Mouse (Mus musculus) ZHBTc4 (cell line): ENCODE measurements around the gene Vti1a.

Source experiments
- DNase-seq: peaks from one replicate; pipeline ENCODE4 v3.0.0-alpha.2; 2011; ENCODE audit warnings: low read depth, low spot score

The Vti1a gene

DNA sequence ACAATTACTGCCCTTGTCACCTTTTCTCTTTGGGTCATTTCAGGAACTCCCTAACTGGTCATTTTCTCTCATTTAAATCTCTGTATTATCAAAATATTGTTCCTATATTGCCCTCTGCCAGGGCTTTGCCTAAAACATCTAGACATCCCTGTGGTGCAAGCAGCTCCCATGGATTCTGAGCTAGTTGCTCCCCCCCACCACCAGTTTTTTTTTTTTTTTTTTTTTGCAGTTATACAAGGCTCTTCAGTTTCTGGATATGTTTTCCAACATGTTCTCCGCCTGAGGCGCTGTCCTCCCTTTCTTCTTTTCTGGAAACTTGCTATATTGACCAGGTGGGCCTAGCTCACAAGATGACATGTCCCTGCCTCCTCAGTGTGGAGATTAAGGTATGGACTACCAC lies 2.4 kb upstream of the Vti1a start:
- DNase-seq, result no peak

DNA sequence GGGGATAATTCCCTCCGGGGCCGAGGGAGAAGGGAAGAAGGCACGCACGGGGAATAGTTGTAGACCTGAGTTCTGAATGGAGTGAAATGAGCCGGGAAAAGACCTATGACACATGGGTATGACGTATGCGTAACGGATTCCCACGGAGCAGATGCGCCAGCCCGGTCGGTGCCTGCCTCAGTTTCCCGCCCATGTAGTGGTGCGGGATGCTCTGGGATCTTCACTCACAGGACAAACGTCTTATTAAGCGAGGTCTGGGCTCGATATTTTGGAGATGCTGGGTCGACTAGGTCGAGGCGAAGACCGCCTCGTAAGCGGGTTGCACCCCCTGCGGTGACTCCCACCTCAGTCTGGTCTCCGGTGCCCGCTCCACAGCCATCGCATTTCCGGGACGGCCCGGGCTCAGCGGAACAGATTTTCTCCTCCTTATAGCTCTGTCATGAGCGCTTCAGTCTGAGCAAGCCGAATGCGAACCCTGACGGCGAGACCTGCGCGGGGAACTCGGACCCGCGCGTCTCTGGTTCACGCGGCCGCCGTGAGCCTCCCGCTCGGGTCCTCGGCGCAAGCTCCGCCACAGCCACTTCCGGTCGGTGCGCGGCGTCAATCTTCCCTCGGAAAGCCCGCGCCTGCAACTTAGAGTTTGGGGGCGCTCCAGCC lies 515 bp upstream of the Vti1a start, which contains the start of gene Zdhhc6:
Gene Zdhhc6, minus strand, starts transcription at position 581 of the 657 bp plus-strand sequence.
- DNase-seq, result peak; percentile 80

DNA sequence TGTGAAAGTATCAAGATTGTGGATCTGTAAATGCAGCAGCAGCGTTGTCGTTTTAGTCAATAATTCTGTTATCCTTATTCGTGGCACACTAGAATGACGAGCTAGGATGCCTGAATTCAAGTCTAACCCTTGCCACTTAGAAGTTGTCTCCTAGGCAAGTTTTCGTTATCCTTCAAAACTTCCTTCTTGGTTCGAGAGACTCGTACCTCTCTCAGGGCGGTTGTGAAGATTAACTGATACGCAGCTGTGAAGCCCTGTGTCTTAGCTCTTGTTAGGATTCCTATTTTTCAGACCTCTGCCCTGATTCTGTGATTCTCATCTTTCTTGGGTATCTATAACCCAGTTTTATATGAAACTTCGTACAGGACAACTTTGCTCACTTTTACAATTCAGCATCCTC lies 806 bp downstream of the Vti1a start:
- DNase-seq, result no peak

DNA sequence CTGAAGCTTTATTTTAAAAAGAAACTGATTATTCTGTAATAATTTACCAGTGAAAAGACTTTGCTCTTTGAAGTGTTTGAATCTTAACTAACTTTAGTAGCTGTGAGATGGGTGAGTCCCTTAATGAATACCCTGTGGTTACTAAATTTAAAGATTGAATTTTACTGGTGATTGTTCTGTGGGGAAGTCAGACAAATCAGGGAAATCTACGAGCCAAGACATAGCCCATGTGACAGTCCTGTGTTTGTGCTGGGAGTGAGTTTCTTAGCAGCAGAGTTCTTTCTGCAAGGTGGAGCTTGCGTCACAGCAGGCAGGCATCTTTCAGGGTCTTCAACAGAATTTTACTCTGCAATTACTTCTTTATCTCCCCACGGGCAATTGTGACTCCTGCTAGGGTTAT lies 2.9 kb downstream of the Vti1a start:
- DNase-seq, result no peak

DNA sequence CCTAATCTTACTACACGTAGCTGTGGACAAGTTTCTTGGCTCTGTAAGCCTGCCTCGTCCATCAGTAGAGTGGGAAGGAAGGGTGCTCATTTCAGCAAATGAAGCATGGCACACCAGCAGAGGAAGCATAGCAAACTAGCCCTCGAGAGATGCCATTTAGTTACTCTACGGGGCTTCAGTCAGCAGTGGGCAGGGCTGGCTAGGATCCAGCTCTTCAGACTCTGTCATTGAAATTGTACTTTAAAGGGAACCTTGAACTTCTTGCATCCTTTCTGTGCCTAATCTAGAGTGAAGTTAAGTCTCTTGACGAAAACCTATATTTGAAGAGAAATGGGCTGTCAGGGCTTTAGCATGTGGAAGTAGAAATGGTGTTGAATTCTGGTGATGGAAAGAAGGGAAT lies 3.4 kb downstream of the Vti1a start:
- DNase-seq, result no peak

DNA sequence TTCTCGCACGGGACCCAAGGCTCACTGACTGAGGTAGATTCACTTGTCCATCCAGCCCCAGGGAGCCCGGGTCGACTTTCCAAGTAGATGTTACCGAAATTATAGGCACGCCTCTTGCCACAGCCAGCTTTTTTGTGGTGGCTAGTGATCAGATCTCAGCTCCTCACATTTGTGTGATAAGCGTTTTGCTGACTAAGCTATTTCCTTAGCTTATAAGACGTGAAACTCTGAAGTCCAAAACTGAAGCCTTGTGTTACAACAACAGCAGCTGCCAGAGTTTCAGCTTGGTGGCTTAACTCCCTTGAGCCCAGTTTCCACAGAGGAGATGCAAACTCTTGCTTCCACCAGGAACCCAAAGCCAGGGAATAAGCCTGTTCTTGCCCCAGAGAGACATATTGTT lies 6.5 kb downstream of the Vti1a start:
- DNase-seq, result no peak

DNA sequence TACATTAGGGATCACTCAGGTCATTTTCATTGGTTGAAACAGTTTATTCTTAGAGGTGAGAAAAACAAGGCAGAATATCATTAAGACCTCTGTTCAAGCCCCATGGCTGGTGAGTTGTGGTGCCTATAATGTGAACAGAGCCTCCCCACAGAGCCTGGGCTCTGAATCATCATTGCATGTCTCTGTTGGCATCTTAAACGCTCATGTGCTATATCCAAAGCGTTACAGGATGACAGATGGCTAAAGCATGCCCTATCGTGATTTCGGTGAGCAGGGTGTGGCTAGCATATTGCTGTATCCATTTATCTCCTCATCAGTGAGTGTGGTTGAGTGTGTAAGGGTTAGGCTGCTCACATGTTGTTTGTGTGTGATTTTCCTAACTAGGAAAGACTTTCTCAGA lies 11.4 kb downstream of the Vti1a start:
- DNase-seq, result no peak

DNA sequence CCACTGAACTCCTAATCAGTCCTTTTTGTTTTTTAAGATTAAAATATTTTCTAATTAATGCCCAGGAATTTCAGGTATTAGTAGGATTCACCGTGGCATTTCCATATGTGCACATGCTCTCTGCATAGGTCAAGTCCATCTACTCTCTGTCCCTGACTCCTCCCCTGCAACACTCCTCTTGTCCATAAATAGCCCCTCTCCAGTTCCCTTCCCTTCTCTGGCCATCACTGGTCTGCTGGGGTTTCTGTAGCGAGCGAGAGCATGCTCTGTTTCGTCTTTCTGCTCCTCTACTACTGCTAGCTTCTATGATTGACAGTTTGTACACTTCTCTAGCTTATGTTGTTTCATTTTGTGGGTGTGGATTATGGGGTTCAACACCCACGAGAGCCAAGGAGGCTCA lies 15.7 kb downstream of the Vti1a start:
- DNase-seq, result no peak

DNA sequence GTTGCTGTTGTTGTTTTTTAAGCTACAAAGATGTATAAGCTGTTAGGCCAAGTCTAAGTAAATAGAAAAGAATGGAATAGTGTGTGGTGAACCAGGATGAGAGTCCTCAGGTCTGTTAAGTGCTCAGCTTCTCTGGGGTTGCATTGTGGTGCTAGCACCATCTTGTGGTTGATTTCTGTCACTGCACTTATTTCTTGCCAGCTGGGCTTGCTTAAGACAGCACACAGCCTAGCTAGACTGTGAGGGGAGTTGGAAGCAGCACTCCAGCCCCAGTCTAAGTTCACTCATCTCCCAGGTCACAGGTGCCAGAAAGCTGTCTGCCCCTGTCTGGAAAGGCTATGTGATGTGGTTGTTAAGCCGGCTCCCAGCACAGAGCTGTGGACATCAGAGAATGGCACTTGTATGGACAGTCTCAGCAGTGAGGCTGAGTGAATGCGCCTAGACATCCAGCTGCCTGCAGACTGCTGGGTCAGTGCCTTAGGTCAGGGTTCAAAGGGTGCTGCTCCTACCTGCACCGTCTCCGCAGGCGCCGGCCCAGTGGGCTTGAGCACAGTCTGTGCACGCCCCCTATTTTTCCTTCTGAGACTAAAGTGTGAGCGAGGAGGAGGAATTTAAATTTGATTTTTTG lies 16.7 kb downstream of the Vti1a start:
- DNase-seq, result peak; percentile 84

DNA sequence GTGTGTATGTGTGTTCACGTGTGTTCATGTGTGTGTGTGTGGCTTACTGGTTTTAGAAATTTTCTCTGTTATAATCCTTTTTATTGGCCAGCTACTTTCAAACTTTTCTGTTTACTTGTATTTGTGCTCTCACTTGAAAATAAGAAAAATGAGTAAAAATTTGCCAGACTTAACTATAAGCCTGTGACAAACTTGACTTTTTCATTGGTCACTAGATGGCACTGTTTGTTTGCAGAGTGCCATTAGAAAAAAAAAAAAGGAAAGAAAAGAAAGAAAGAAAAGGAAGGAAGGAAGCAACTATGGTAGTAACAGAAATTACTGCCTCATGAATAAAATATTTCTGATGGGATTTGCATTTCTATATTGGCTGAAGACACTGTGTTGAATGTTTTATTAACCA lies 19.8 kb downstream of the Vti1a start:
- no peak for DNase-seq

DNA sequence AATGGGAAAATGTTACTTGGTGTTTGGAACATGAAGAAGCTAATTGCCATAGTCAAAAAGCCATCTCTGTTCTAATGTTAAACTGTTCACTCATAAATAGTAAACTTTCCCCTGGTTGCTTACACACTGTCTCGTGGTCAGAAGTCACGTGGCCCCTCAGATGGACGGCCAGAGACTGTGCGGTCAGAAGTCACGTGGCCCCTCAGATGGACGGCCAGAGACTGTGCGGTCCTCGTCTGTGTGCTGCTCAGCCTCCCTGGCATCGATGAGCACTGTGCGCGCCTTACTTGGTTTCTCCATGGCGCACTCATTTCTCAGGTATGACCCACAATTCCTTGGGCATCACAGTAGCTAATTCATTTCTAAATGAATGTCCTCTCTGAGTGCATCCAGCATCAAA lies 20.3 kb downstream of the Vti1a start:
- no peak for DNase-seq

DNA sequence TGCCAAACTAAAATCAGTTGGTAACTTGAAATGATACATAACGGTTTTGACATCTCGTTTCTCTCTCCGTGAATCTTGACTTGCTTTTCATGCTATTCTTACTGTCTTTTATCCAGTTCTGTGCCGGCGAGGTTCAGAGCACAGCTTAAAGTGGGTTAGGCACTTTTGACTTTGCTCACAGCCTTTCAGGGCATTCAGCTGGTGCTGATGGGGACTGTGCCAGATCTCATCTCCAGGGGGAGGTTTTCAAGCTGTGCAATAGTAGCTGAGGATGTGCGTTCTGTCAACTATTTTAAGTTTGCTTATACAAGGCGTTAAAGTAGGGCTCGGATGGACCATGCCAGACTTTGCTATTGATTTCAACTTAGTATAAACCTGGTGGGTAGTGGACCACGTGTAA lies 21.0 kb downstream of the Vti1a start:
- no peak for DNase-seq

DNA sequence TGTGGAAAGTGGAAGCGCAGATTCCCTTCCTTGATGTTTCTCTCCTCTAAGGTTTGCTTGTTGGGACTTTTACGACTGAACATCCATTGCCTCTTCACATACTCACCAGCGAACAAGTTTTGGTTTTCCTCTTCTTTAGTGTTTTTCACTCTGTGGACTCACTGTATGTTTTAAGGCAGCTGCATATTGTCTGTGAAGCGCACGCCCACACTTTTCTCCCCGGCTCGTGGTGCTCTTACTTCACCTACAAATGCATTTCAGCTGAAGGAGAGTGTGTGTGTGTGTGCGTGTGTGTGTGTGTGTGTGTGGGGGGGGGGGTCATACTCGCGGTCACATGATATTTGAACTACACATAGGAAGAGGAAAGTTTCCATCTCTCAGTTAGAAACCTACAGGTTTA lies 21.6 kb downstream of the Vti1a start:
- DNase-seq, result no peak

DNA sequence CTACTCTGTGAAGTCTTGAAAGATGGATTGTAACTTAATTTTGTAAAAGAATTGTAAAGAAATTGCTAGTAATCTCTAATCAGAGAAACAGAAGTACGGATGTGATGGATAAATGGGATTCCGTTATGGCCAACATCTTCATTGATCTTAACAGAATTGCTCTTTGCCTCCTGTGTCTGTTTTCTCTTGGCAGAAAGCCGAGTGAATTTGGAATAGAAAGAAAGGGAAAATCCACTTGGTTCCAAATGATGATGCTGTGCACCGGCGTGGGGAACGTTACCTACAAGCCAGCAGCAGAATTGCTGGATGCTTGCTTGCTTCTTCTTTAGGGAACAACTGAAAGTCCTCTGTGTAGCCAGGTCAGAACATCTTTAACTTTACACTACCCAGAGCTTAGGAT lies 24.4 kb downstream of the Vti1a start:
- DNase-seq, result no peak

DNA sequence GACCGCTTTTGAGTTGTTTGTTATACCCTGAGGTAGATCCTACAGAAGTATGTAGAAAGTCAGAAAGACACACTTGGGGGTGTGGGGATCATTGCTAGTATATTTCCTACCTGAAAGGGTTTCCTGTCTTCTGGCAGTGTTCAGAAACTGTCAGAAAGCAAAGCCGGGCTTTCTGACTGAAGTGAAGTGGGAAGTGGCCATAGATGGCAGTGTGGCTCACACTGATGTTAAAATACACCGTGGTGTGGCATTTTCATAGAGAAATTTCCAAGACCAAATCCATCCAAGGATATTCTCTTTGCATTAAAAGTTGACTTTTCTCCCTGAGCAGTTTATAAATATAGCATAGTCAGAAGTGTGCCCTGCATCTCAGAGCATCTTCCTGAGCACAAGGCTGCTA lies 25.3 kb downstream of the Vti1a start:
- DNase-seq, result no peak

DNA sequence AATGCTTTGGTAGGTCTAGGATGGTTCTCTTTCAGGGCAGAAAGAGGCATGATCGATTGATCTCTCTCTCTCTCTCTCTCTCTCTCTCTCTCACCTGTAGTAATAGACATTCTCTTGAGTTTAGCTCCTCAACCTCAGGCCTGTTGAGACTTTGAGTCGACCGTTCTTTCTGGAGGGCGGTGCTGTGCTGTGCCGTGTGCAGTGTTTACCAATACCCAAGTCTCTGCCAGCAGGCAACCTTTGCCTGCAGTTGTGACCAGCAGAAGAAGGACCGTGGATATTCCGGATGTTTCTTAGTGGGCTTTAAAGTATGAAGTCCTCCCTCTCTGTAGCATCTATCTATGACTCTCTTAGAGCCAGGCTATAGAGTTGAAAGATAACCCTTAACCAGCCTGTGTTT lies 26.3 kb downstream of the Vti1a start:
- DNase-seq, result no peak

DNA sequence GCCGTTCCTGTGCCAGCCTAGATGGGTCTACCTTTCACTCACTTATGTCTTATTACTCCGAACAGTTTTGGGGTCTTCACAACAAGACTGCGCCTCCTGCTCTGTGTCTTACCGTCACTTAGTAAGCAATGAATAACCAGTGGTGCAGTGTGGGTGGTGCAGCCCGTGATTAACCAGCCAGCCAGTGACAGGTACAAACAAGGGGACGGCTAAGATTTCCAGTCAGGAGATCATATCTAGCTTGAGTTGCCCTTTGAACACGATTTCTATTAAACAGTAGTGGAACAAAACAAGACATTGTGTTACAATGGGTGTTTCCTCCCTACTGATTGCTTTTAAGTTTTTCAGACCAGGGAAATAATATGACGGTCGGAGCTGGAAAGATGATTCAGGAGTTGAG lies 27.2 kb downstream of the Vti1a start:
- DNase-seq, result no peak

DNA sequence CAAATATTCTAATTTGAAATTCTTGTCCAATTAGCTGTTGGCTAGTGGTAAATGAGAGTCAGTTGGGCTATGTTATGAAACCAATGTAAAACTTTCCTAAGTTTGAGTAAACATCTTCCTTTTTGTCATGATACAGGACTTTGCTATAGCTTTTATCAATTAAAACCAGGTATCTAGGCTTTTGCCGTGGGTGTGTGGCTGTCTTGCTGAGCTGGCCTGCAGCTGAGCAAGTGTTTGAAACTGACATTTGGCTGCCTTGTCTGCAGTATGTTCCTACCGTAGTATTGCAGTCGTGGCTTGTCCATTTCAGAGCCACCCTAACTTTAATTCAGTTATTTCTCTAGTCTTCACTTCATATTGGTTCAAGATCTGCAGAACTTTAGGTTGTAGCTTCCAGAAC lies 32.1 kb downstream of the Vti1a start:
- no peak for DNase-seq

DNA sequence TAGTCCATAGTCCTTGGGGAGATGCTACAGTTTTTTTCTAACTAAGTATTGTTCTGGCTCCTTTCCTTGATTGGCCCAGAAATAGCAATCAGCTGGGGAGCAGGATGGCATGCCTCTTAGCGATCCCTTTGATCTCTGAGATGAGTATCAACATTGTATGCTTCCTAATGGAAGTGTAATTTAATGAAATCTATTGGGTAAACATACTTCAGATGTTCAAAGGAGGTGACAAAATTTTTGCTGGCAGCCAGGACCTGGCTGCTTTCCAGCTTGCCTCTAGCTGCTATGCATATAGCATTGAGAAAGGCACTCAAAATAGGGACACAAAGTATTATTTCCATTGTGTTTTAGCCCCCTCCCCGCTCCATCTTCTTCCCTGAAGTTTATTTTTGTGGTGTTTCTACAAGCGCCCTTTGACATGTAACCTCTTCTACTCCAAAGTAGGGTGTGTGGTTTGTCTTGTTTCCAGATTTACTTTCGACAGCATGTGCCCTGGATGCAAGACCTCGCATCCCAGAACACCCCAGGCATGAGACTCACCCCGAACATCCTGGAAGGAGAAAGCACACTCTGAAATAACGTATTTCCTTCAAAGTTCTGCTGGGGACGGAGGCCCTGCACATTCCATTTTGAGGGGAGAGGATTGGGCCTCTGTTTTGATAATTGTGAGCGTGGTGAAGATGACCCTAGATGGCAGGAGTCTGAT lies 34.7 kb downstream of the Vti1a start:
- no peak for DNase-seq

DNA sequence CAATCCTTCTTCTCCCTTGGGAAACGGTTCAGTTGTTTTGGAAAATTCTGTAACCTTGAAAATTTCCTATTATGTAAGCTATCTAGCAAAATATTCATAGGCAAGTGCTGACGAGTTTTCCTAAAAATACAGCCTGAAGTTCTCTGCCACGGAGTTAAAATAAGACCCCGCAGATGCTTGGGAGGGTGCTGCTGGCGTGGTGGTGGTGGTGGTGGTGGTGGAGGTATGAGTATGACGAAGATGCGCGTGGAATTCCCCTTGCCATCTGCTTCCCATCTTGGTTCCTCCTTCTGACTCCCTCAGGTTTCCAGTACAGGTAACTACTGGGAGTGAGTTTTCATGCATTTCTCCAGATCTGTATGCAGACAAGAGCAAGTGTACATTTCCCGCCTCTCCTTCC lies 46.5 kb downstream of the Vti1a start:
- no peak for DNase-seq

DNA sequence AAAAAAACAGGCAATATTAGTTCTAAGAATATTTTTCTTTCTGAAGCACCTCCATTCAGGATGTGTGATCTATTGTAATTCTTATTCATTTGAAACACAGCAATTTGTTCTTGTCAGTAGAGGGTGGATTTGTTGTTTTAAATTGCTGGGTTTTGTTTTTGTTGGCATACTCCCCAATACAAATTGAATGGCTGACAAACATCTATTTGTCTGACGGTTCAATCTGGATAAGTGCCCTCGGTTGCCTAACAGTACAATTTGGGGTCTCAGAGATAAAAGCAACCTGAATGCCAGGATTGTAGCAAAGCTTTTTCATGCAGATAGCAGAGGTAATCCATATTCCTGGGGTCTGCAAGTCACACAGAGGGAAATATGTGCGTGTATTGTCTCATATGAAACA lies 53.6 kb downstream of the Vti1a start:
- DNase-seq, result no peak

DNA sequence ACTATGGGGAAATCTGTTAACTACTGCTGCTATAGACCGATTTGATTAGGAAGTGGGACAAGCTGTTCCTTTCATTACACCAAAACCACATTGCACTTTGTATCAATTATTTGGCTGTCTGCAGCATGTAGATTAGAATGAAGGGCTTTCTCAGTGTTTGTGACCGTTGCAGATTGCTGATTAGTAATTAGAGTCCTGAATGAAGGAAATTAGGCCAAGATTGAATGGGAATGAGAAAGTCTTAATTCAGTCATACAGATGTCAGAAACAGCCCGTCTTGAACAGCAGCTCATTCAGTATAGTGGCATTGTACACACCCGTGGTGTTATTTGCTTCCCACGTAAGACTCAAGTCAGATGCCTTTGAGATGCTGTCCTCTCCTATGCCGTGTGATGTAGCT lies 60.2 kb downstream of the Vti1a start:
- DNase-seq, result no peak

DNA sequence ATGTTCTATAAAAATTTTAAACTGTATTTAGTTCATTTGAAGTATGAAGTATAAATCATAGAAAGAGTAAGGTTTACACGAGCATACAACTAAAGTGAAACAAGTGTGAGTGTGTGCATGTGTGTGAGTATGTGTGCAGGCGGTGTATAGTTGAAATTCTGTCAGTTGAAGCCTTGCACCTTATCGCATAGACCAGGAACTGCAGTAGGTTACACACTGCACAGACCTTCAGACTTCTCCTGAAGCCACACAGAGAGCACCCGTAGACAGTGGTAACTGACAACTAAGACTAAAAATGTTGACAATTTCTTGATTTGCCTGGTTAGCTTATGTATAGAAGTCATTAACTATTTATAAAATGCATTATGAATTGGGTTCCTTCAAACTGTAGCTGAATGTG lies 61.4 kb downstream of the Vti1a start:
- no peak for DNase-seq
